Mouse (Mus musculus) liver, embryonic 12.5 days (tissue): ENCODE results near the gene Xylb. TPM values are rescaled to one million over a fixed set of nuclear protein-coding genes. Genes with fewer than 3 reads are reported as not detected.
A peak's percentile ranks its signal among the peaks of the same experiment; 100 is the strongest.

Experiments used
- ATAC-seq: fragments of 200-750 bp; cut with Nextera tagmentation; 2 replicates; pipeline ENCODE4 v1.8.0; 2017; ENCODE audit warnings: moderate number of reproducible peaks, mild to moderate bottlenecking, moderate library complexity
- H3K27ac ChIP-seq: fragments of 300-500 bp; sonication (generic); 2 replicates; pipeline ENCODE4 v1.5.1; 2016; ENCODE audit warnings: mild to moderate bottlenecking
- H3K27me3 ChIP-seq: fragments of 300-500 bp; sonication (generic); replicated peaks from 2 replicates; pipeline ENCODE4 v1.6.1; 2016; ENCODE audit warnings: mild to moderate bottlenecking, moderate library complexity
- H3K36me3 ChIP-seq: fragments of 300-500 bp; sonication (generic); 2 replicates; pipeline ENCODE4 v1.6.1; 2016; ENCODE audit warnings: mild to moderate bottlenecking, moderate library complexity
- H3K4me1 ChIP-seq: fragments of 300-500 bp; sonication (generic); 2 replicates; pipeline ENCODE4 v1.6.1; 2016
- H3K4me2 ChIP-seq: fragments of 300-500 bp; sonication (generic); 2 replicates; pipeline ENCODE4 v1.6.1; 2016; ENCODE audit warnings: mild to moderate bottlenecking, moderate library complexity
- H3K4me3 ChIP-seq: fragments of 300-500 bp; sonication (generic); 2 replicates; pipeline ENCODE4 v1.5.1; 2016; ENCODE audit warnings: mild to moderate bottlenecking, moderate library complexity
- H3K9ac ChIP-seq: fragments of 300-500 bp; sonication (generic); 2 replicates; pipeline ENCODE4 v1.6.1; 2016; ENCODE audit warnings: mild to moderate bottlenecking, moderate library complexity
- H3K9me3 ChIP-seq: fragments of 300-500 bp; sonication (generic); replicated peaks from 2 replicates; pipeline ENCODE4 v1.6.1; 2016; ENCODE audit warnings: mild to moderate bottlenecking, moderate library complexity
- WGBS: fragments of 180-500 bp; shearing (Covaris S2); methylation state at CpG from one replicate; pipeline ENCODE4 v1.1.7; 2016; ENCODE audit not compliant: insufficient replicate concordance; 5-methylcytosine and 5-hydroxymethylcytosine counted together
- polyA plus RNA-seq: library from polyadenylated mRNA; unstranded; fragments of >200 nt; fragmentation: Nextera tagmentation; extraction: Ambion mirVana; gene quantifications from 2 replicates; pipeline ENCODE4 v1.2.1, GENCODE M21; 2016

The Xylb gene
- polyA plus RNA-seq, 1 experiment from 2014 or later: 4.6 TPM

DNA sequence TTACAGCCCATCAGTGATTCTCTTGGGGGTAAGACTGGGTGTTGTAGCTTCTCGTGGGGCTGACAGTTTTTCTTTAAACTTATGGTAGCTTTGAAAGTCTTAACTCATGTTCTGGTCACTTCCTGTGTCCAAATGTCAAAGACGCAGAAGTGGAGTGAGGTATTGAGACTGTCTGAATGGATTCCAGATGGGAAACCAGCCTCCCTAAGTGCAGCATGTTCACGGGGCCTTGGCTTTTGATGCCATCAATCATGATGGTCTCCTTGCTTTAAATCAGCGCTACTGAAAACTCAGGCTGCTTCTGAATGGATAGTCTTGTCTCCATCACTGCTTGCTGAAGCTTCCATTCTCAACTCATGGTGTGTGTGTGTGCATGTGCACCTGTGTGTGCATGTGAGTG is 14.1 kb downstream of the Xylb start:
- H3K4me2 ChIP-seq: no peak overlapping the region
- H3K4me3 ChIP-seq: no peak overlapping the region
- no peak overlapping the region for H3K27ac ChIP-seq
- peaks cover 13% of the 10 kb centered on the region for H3K36me3 ChIP-seq
- H3K4me1 ChIP-seq: no peaks in the 10 kb centered on the region
- 70% methylated on average over 4 of the region's 4 CpGs for WGBS
- no peak for ATAC-seq
- no peaks in the 10 kb centered on the region for H3K9me3 ChIP-seq
- H3K9ac ChIP-seq: no peak overlapping the region
- H3K27me3 ChIP-seq: no peaks in the 10 kb centered on the region

DNA sequence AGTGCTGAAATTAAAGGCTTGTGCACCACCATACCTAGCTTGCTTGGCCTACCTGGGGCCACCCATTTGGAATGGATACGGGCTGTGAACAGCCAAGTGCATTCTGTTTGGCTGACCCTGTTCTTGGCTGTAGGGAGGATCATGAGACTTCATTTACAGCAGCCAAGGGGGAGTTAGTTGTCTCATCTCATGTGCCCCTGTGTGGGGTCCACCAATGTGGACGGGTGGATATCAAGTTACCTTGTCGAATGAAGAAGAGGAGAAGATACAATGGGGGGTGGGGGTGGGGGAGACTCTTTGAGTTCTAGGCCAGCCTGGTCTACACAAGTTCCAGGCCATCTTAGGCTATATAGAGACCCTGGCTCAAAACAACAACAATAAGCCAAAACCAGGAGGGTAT is 17.8 kb downstream of the Xylb start:
- H3K4me1 ChIP-seq: no peaks in the 10 kb centered on the region
- no peaks in the 10 kb centered on the region for H3K27me3 ChIP-seq
- no peak overlapping the region for H3K4me3 ChIP-seq
- no peaks in the 10 kb centered on the region for H3K36me3 ChIP-seq
- WGBS: 73% methylated on average over 3 of the region's 3 CpGs
- H3K4me2 ChIP-seq: no peak overlapping the region
- H3K27ac ChIP-seq: no peak overlapping the region
- no peaks in the 10 kb centered on the region for H3K9me3 ChIP-seq
- H3K9ac ChIP-seq: no peak overlapping the region
- no peak for ATAC-seq

DNA sequence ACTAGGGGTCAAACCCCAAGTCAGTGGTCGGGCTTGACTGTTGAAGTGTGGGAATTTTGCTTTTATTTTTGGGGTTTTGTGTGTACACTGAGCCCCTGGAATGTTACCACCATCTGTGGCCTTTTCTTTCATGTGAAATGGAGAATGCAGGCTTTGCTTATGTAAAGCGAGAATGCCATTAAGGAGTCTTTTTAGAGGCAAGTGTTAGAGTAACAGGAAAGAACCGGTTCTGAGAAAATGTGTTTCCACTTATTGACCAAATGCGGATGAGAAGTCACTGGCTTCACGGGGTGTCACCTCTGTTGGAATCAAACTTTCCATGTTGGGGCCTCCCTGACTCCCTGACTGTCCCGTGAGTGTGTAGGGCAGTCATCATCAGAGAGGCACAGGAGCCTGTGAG is 18.4 kb downstream of the Xylb start:
- Histone ChIP-seq H3K9ac (no peak overlapping the region), H3K27me3 (no peaks in the 10 kb centered on the region), H3K9me3 (no peaks in the 10 kb centered on the region), H3K4me1 (no peaks in the 10 kb centered on the region), H3K4me2 (no peak overlapping the region), H3K36me3 (0 out of 2 replicates have a peak, but pooled peaks cover 3% of the 10 kb centered on the region), H3K27ac (no peak overlapping the region), H3K4me3 (no peak overlapping the region)
- WGBS: 69% methylated on average over 6 of the region's 6 CpGs
- no peak for ATAC-seq

DNA sequence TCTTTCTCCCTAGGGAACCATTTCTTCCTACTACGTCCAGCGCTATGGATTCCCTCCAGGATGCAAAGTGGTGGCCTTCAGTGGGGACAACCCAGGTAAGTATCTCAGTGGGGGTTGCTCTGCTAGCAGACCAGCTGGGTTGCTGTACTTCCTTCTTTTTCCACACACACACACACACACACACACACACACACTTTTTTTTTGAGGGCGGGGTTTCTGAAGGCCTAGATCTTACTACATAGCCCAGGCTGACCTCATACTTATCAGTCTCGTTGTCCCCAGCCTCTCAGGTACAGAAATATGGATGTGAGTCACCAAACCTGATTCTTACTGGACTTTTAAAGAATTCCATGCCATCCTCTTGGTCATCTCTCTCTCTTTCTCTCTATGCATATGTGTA is 21.1 kb downstream of the Xylb start:
- 71% methylated on average over 4 of the region's 4 CpGs for WGBS

DNA sequence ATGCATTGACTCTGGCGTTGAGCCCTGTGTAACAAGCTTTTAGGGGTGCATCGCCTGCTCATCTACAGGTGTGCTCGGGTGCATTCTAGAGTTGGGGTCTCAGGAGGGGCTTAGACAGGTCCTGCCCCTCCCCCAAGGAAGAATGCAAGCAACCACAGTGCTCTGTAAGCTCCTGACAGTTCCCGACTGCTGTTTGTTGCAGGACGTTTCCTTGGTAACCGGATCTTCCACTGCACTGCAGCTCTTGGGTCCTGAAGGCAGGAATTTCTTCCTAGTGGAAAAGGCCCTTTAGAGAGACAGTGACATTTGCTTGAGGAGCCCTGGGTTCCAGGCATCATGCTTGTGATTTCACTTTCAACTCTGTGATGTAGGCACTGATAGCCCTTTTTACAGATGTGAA is 25.4 kb downstream of the Xylb start:
- 63% methylated on average over 6 of the region's 6 CpGs for WGBS
- H3K9me3 ChIP-seq: no peaks in the 10 kb centered on the region

More for the DNA sequence above, 21.1 kb downstream of the Xylb start:
- Histone ChIP-seq H3K4me3 (no peak overlapping the region), H3K4me2 (no peak overlapping the region), H3K4me1 (no peaks in the 10 kb centered on the region), H3K36me3 (0 out of 2 replicates have a peak, but pooled peaks cover 9% of the 10 kb centered on the region), H3K9ac (no peak overlapping the region), H3K27ac (no peak overlapping the region), H3K27me3 (no peaks in the 10 kb centered on the region), H3K9me3 (no peaks in the 10 kb centered on the region)
- ATAC-seq: no peak

DNA sequence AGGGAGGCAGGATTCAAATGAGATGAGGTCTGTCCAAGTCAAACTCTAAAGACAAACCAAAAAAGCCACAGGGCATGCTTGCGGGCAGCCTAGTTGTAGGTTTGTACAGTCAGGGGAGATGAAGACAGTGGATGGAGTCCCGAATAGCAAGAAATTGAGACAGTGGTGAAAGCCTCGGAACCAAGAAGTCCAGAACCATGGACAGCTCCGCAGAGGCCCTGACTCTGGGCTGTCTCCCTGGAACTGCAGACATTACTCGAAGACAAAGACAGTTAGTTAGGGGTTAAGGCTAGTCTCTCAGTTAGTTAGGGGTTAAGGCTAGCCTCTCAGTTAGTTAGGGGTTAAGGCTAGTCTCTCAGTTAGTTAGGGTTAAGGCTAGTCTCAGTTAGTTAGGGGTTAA is 31.8 kb downstream of the Xylb start:
- H3K4me3 ChIP-seq: no peak overlapping the region
- no peak overlapping the region for H3K4me2 ChIP-seq
- WGBS: 45% methylated on average over 5 of the region's 5 CpGs
- peaks cover 9% of the 10 kb centered on the region for H3K36me3 ChIP-seq
- H3K9ac ChIP-seq: no peak overlapping the region
- no peak for ATAC-seq
- H3K27ac ChIP-seq: no peak overlapping the region
- H3K9me3 ChIP-seq: no peaks in the 10 kb centered on the region
- H3K4me1 ChIP-seq: no peaks in the 10 kb centered on the region
- H3K27me3 ChIP-seq: no peaks in the 10 kb centered on the region

More for the DNA sequence above, 25.4 kb downstream of the Xylb start:
- Histone ChIP-seq H3K27ac (no peak overlapping the region), H3K4me3 (no peak overlapping the region), H3K4me2 (no peak overlapping the region), H3K27me3 (no peaks in the 10 kb centered on the region), H3K9ac (no peak overlapping the region), H3K36me3 (peaks cover 18% of the 10 kb centered on the region), H3K4me1 (no peaks in the 10 kb centered on the region)
- ATAC-seq: no peak

DNA sequence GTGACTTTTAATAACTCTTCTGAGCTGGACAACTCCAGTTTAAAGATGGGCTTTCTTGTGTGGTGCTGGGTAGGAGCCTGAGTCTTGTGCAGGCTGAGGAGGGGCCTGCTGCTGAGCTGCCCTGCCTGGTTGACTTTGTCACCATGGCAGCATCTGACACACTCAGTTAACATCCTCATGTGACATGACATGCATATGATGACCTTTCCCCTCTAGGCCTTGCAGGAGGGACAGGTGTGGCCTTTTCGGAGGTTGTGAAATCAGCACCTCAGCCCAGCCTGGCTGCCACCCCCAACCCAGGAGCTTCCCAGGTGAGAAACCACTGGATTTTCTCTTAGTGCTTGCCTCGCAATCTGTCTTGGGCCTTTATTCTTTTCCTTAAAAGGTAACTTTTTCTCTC is 33.0 kb downstream of the Xylb start:
- WGBS: 75% methylated on average over 2 of the region's 2 CpGs
- Histone ChIP-seq H3K4me1 (no peaks in the 10 kb centered on the region), H3K4me3 (no peak overlapping the region), H3K9ac (no peak overlapping the region), H3K4me2 (no peak overlapping the region), H3K36me3 (peaks cover under 1% of the 10 kb centered on the region), H3K9me3 (no peaks in the 10 kb centered on the region), H3K27ac (no peak overlapping the region), H3K27me3 (no peaks in the 10 kb centered on the region)
- ATAC-seq: no peak

DNA sequence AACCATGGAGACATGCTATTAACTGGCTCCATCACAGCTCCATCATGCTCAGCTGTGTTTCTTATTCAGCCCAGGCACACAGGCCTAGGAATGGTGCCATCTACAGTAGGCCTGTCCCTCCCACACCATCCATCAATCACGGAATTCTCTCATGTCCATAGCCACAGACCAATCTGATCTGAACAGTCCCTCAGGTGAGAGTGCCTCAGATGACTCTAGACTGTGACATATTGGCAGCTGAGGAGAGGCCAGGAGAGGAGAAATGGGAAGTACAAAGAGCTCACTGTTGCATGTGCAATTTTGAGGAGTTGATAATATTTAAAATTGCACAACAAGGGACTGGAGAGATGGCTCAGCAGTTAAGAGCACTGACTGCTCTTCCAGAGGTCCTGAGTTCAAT is 37.6 kb downstream of the Xylb start:
- 55% methylated on average over 1 of the region's 1 CpGs for WGBS
- ATAC-seq: no peak
- no peaks in the 10 kb centered on the region for H3K36me3 ChIP-seq
- no peak overlapping the region for H3K4me2 ChIP-seq
- no peak overlapping the region for H3K4me3 ChIP-seq
- no peaks in the 10 kb centered on the region for H3K4me1 ChIP-seq
- H3K27ac ChIP-seq: no peak overlapping the region
- no peaks in the 10 kb centered on the region; the same call in 1 of the 2 replicates for H3K27me3 ChIP-seq
- no peak overlapping the region for H3K9ac ChIP-seq
- H3K9me3 ChIP-seq: no peaks in the 10 kb centered on the region

DNA sequence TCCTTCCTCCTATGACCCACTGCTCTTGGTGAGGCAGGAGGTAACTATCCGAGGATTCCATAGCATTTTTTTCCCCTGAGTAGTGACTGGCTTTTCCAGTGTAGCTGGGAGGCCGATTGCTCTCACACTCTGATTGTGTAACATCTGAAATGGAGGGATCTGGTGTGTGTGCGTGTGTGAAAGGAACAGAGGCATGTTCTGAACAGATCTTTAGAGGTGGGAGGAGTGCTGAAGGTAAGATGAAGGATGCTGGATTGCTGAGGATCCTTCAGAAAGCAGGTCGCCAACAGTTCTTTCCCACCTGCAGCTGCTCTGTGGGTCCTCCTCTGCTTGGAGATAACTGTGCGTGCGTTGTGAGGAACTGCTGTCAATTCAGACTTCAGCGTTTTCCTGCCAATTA is 44.2 kb downstream of the Xylb start:
- no peaks in the 10 kb centered on the region for H3K36me3 ChIP-seq
- peak overlapping the region; percentile 70 for H3K4me3 ChIP-seq
- H3K4me2 ChIP-seq: peak overlapping the region; percentile 86
- no peak; the same call in none of the 2 replicates for ATAC-seq
- peaks cover 42% of the 10 kb centered on the region for H3K27me3 ChIP-seq
- H3K9ac ChIP-seq: peak overlapping the region; percentile 40; the same call in 1 of the 2 replicates
- 2% methylated on average over 7 of the region's 7 CpGs for WGBS
- H3K4me1 ChIP-seq: peaks cover 29% of the 10 kb centered on the region; the same call in 1 of the 2 replicates
- no peaks in the 10 kb centered on the region for H3K9me3 ChIP-seq
- H3K27ac ChIP-seq: no peak overlapping the region

DNA sequence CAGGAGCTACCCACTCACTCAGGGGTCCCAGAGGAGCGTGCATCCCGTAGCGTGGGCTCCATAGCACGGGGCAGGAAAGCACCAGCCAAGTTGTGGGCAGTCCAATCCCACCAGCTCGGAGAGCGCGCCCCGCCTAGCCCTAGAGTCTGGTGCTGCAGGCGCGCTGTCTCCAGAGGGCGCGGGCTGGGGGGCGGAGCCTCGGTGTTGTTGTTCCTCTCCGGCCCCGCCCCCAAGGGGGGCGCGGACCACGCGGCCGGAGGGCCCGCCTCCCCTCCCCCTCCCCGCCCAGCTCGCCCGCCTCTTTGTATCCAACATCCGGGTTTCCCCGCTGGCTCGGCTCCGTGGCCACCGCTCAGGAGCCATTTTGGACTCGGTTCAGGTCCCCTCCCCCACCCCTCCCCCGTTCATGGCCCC is 44.6 kb downstream of the Xylb start, which contains the start of gene Acvr2b:
Gene Acvr2b, plus strand, starts transcription at position 318 of the 414 bp plus-strand sequence.
- H3K9me3 ChIP-seq: no peaks in the 10 kb centered on the region

DNA sequence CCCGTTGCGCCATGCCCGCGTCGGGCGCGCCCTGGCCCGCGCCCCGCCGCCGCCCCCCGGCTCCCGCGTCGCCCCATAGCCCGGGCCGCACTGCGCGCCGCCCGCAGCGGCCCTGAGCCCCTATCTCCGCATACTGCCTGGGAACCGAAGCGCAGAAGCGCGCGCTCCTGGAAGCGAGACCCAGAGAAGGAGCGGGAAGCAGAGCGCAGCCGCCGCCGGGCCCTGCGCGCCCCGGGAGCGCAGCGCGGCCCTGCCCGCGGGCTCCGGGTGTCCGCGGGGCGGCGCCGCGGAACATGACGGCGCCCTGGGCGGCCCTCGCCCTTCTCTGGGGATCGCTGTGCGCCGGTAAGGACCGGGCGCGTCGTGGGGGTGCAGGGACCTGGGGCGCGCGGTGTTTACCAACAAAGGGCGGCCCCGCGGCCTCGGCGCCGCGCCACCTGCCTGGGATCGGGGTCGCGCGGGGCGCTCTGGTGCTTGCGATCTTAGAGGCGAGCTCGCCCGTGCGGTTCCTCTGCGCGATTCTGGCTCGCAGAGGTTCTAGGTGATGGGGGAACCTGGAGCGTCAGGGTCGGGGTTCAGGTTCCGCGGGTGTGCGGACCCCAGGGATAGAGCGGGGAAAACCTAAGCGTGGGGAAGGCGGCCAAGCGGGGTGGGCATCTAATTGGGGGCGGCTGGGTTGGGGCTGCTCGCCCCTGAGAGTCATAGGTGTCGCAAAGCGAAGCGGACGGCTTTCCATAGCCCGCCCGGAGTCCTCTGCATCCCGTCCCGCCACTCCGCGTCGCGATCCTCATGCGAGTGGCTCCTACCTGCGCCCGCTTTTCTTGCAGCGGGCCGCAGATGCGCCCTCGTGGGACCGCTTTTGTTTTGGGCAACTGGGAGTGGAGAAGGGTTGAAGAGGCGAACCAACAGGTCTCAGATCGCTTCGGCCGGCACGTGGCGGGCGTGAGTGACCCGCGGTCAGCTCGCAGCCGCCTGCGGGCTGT is 45.4 kb downstream of the Xylb start:
- H3K36me3 ChIP-seq: no peaks in the 10 kb centered on the region
- under 1% methylated on average over 116 of the region's 127 CpGs for WGBS
- H3K4me3 ChIP-seq: peak overlapping the region; percentile 70
- ATAC-seq: peak; percentile 44
- H3K9me3 ChIP-seq: no peaks in the 10 kb centered on the region
- peaks cover 29% of the 10 kb centered on the region; the same call in 1 of the 2 replicates for H3K4me1 ChIP-seq
- peak overlapping the region; percentile 82 for H3K27ac ChIP-seq
- peak overlapping the region; percentile 86 for H3K4me2 ChIP-seq
- H3K27me3 ChIP-seq: peaks cover 42% of the 10 kb centered on the region
- H3K9ac ChIP-seq: peak overlapping the region; percentile 72

More for the DNA sequence above, 44.6 kb downstream of the Xylb start, which contains the start of gene Acvr2b:
- peaks cover 29% of the 10 kb centered on the region; the same call in 1 of the 2 replicates for H3K4me1 ChIP-seq
- H3K4me3 ChIP-seq: peak within 1 kb of the TSS; percentile 70
- H3K4me2 ChIP-seq: peak within 1 kb of the TSS; percentile 86
- H3K36me3 ChIP-seq: no peaks in the 10 kb centered on the region
- ATAC-seq: peak; percentile 87
- H3K27ac ChIP-seq: peak within 1 kb of the TSS; percentile 82
- 0% methylated on average over 29 of the region's 32 CpGs for WGBS
- peak within 1 kb of the TSS; percentile 72 for H3K9ac ChIP-seq
- peaks cover 42% of the 10 kb centered on the region for H3K27me3 ChIP-seq

DNA sequence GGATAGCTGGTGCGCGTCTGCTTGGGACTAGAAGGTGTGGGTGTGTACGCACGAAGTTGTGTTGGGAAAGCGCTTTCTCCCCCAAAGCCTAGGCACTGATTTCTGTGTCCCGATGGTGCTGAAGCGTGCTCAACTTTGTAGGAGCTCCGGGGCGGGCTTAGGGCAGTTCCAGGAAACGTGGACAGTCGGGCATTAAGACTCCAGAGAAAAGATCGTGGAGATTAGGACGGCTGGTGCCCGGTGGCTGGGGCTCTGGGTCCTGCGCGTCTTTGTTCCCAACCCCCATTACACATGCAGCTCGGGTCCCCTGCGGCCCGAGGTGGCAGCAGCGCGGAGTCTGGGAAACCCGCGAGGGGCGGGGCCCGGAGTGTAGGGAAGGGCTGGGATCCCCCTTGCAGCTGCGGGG is 46.1 kb downstream of the Xylb start:
- H3K9me3 ChIP-seq: no peaks in the 10 kb centered on the region
- H3K27me3 ChIP-seq: peaks cover 42% of the 10 kb centered on the region
- under 1% methylated on average over 26 of the region's 26 CpGs for WGBS
- peak overlapping the region; percentile 72 for H3K9ac ChIP-seq
- H3K4me1 ChIP-seq: peaks cover 34% of the 10 kb centered on the region; the same call in 1 of the 2 replicates
- H3K36me3 ChIP-seq: no peaks in the 10 kb centered on the region
- H3K4me3 ChIP-seq: peak overlapping the region; percentile 70
- no peak for ATAC-seq
- peak overlapping the region; percentile 86 for H3K4me2 ChIP-seq
- no peak overlapping the region; the same call in 1 of the 2 replicates for H3K27ac ChIP-seq
